Mouse (Mus musculus): ENCODE measurements at regions not wholly inside any gene's neighbourhood (a gene's known extent, or its start where the extent isn't known, plus 50 kb on each side); places are given as distances from the start of the nearest gene placed in this dataset.
A peak's percentile ranks its signal among the peaks of the same experiment; 100 is the strongest.

GRCm38 (mm10) chr10:96370547-96371320, 234.3 kb downstream of the Gm5426 start:
- Histone ChIP-seq H3K36me3 (ENCODE audit: control insufficient read depth, insufficient read depth, low read length) (no peaks in the 10 kb centered on the region), H3K27ac (ENCODE audit: insufficient read depth, low read depth, low read length) (peak overlapping the region; percentile 75), H3K4me1 (ENCODE audit: control insufficient read depth, insufficient read depth, insufficient read length, low read length) (peaks cover 2% of the 10 kb centered on the region), H3K27me3 (ENCODE audit: control insufficient read depth, insufficient read depth, low read length) (no peaks in the 10 kb centered on the region), H3K4me3 (ENCODE audit: low read depth, low read length) (no peak overlapping the region)
- TF ChIP-seq CTCF (IDR thresholded peaks at IDR 0.05; ENCODE audit: extremely low read depth, insufficient read length, insufficient replicate concordance, low read depth, low read length) (no peak), POLR2A (IDR thresholded peaks at IDR 0.05; ENCODE audit: low read depth, low read length) (no peak)
- WGBS, result 72% methylated on average over 21 of the region's 21 CpGs

GRCm38 (mm10) chr10:96371321-96371653, 234.9 kb downstream of the Gm5426 start:
- Histone ChIP-seq H3K27ac (ENCODE audit: insufficient read depth, low read depth, low read length) (peak overlapping the region; percentile 75), H3K27me3 (ENCODE audit: control insufficient read depth, insufficient read depth, low read length) (no peaks in the 10 kb centered on the region), H3K36me3 (ENCODE audit: control insufficient read depth, insufficient read depth, low read length) (no peaks in the 10 kb centered on the region), H3K4me1 (ENCODE audit: control insufficient read depth, insufficient read depth, insufficient read length, low read length) (peaks cover 2% of the 10 kb centered on the region), H3K4me3 (ENCODE audit: low read depth, low read length) (no peak overlapping the region)
- WGBS, result 83% methylated on average over 14 of the region's 14 CpGs
- no peak for TF ChIP-seq CTCF (IDR thresholded peaks at IDR 0.05; ENCODE audit: extremely low read depth, insufficient read length, insufficient replicate concordance, low read depth, low read length)
- TF ChIP-seq POLR2A (IDR thresholded peaks at IDR 0.05; ENCODE audit: low read depth, low read length), result no peak

- Histone ChIP-seq H3K27me3 (ENCODE audit: control insufficient read depth, insufficient read depth, low read length) (no peaks in the 10 kb centered on the region), H3K27ac (ENCODE audit: insufficient read depth, low read depth, low read length) (peak overlapping the region; percentile 33; the same call in 1 of the 2 replicates), H3K4me3 (ENCODE audit: low read depth, low read length) (no peak overlapping the region), H3K36me3 (ENCODE audit: control insufficient read depth, insufficient read depth, low read length) (no peaks in the 10 kb centered on the region), H3K4me1 (ENCODE audit: control insufficient read depth, insufficient read depth, insufficient read length, low read length) (peaks cover 2% of the 10 kb centered on the region)
- 75% methylated on average over 11 of the region's 11 CpGs for WGBS
- TF ChIP-seq POLR2A (IDR thresholded peaks at IDR 0.05; ENCODE audit: low read depth, low read length) (no peak), CTCF (IDR thresholded peaks at IDR 0.05; ENCODE audit: extremely low read depth, insufficient read length, insufficient replicate concordance, low read depth, low read length) (no peak)
Observed at GRCm38 (mm10) chr10:96372616-96373346, 236.4 kb downstream of the Gm5426 start.

- Histone ChIP-seq H3K36me3 (ENCODE audit: control insufficient read depth, insufficient read depth, low read length) (no peaks in the 10 kb centered on the region), H3K4me3 (ENCODE audit: low read depth, low read length) (no peak overlapping the region), H3K4me1 (ENCODE audit: control insufficient read depth, insufficient read depth, insufficient read length, low read length) (peaks cover 2% of the 10 kb centered on the region), H3K27ac (ENCODE audit: insufficient read depth, low read depth, low read length) (peak overlapping the region; percentile 73), H3K27me3 (ENCODE audit: control insufficient read depth, insufficient read depth, low read length) (no peaks in the 10 kb centered on the region)
- no peak for TF ChIP-seq CTCF (IDR thresholded peaks at IDR 0.05; ENCODE audit: extremely low read depth, insufficient read length, insufficient replicate concordance, low read depth, low read length)
- no peak for TF ChIP-seq POLR2A (IDR thresholded peaks at IDR 0.05; ENCODE audit: low read depth, low read length)
- WGBS, result 81% methylated on average over 7 of the region's 7 CpGs
Observed at GRCm38 (mm10) chr10:96373481-96373880, 237.1 kb downstream of the Gm5426 start.

DNA sequence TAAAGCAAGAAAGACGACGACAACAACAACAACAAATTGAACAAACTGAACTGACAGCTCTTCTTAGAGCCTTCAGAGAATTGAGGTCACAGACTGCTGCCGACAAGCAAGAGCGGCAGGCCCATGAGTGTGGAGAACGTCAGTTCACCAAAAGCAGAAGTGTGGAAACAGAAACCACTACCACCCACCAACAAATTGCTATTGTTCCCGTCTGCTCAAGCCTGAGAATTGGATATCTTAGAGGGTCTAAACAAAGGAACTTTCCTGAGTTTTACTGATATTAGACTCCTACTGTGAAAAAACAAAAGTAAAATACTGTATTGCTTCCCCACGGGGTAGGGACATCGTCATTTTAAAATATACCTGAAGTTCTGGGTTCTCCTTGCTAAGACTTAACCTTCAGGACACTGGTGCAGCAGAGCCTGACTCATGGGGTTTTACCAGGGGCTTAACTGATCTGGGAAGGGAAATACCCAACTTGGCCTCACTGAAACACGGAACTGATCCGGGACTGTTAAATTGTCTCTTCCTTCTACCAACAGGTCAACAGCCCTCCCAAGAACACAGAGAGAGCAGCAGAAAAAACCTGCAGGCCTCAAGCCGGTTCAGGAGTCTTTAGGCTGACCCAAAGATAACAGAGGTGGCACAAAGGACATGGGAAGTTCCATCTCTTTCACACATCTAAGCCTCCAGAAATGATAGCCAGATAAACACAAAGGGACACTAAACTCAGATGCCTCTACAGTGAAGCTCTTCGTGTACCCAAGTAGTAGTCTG, 238.1 kb downstream of the Gm5426 start:
- H3K4me3 ChIP-seq (ENCODE audit: low read depth, low read length), result no peak overlapping the region
- TF ChIP-seq CTCF (IDR thresholded peaks at IDR 0.05; ENCODE audit: extremely low read depth, insufficient read length, insufficient replicate concordance, low read depth, low read length), result no peak
- TF ChIP-seq POLR2A (IDR thresholded peaks at IDR 0.05; ENCODE audit: low read depth, low read length), result no peak
- H3K36me3 ChIP-seq (ENCODE audit: control insufficient read depth, insufficient read depth, low read length), result no peaks in the 10 kb centered on the region
- peak overlapping the region; percentile 76 for H3K27ac ChIP-seq (ENCODE audit: insufficient read depth, low read depth, low read length)
- H3K4me1 ChIP-seq (ENCODE audit: control insufficient read depth, insufficient read depth, insufficient read length, low read length), result peaks cover 2% of the 10 kb centered on the region
- H3K27me3 ChIP-seq (ENCODE audit: control insufficient read depth, insufficient read depth, low read length), result no peaks in the 10 kb centered on the region
- 85% methylated on average over 12 of the region's 12 CpGs for WGBS

DNA sequence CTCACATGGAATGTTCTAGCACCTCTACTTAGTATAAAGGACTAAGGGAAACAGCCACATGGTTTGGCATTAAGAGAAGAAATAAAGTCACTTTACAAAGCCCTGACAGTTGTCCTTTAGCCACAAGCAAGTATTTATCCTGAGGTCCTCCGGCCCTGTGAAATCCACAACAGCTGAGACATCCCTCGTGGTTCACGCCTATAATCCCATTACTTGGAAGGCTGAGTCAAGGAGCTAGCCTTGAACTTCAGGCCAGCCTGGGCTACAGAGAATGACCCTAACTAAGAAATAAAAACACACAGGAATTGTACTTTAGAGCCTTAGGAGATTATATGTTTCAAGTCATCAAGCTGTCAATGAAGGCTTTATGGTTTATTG, 238.7 kb downstream of the Gm5426 start:
- Histone ChIP-seq H3K36me3 (ENCODE audit: control insufficient read depth, insufficient read depth, low read length) (no peaks in the 10 kb centered on the region), H3K4me3 (ENCODE audit: low read depth, low read length) (no peak overlapping the region), H3K27ac (ENCODE audit: insufficient read depth, low read depth, low read length) (peak overlapping the region; percentile 76; the same call in 1 of the 2 replicates), H3K4me1 (ENCODE audit: control insufficient read depth, insufficient read depth, insufficient read length, low read length) (peaks cover 2% of the 10 kb centered on the region), H3K27me3 (ENCODE audit: control insufficient read depth, insufficient read depth, low read length) (no peaks in the 10 kb centered on the region)
- no peak for TF ChIP-seq POLR2A (IDR thresholded peaks at IDR 0.05; ENCODE audit: low read depth, low read length)
- TF ChIP-seq CTCF (IDR thresholded peaks at IDR 0.05; ENCODE audit: extremely low read depth, insufficient read length, insufficient replicate concordance, low read depth, low read length), result no peak
- 95% methylated on average over 3 of the region's 3 CpGs for WGBS
